Mouse (Mus musculus): Measurements from ENCODE around the gene Btnl9. TPM values are rescaled to one million over a fixed set of nuclear protein-coding genes. Genes with fewer than 3 reads are reported as not detected.

Btnl9 gene
- total RNA-seq, 1 experiment: 0.09 TPM

- H3K4me3 ChIP-seq (ENCODE audit: insufficient read depth in 1 of 2, low read depth in 1 of 2, low read length in 2 of 2, poor library complexity in 1 of 2, severe bottlenecking in 1 of 2): no peak overlapping the region
- H3K27ac ChIP-seq (ENCODE audit: insufficient read depth, low read depth, low read length, poor library complexity, severe bottlenecking): no peak overlapping the region
- no peak for DNase-seq (ENCODE audit: low read depth, low spot score)
- no peaks in the 10 kb centered on the region for H3K9me3 ChIP-seq (ENCODE audit: control insufficient read depth, insufficient read depth, low read depth, low read length)
- in situ Hi-C loops (cut with MboI; ENCODE audit: low sequenced_read_pairs in 2 of 2, unreplicated experiment in 2 of 2): no loop called here
- H3K36me3 ChIP-seq (ENCODE audit: control insufficient read depth, insufficient read depth, low read length, poor library complexity, severe bottlenecking): peaks cover 3% of the 10 kb centered on the region; the same call in 1 of the 2 replicates
- H3K4me1 ChIP-seq (ENCODE audit: control insufficient read depth in 2 of 2, insufficient read depth in 2 of 2, low read length in 2 of 2, poor library complexity in 1 of 2): no peaks in the 10 kb centered on the region
- no peak overlapping the region for H3K9ac ChIP-seq (ENCODE audit: insufficient read depth, low read depth, low read length, poor library complexity, severe bottlenecking)
- TF ChIP-seq ZC3H11A (IDR thresholded peaks at IDR 0.05; ENCODE audit: borderline replicate concordance, low read depth, low read length) (no peak), MAFK (IDR thresholded peaks at IDR 0.05; ENCODE audit: insufficient read depth, low read depth, low read length) (no peak), HCFC1 (IDR thresholded peaks at IDR 0.05; ENCODE audit: borderline replicate concordance, insufficient read depth, low read length) (no peak), ZNF384 (IDR thresholded peaks at IDR 0.05; ENCODE audit: low read depth, low read length) (no peak), CHD2 (IDR thresholded peaks at IDR 0.05; ENCODE audit: low read depth, low read length) (no peak)
Measured at GRCm38 (mm10) chr11:49219271-49219670, 32.3 kb upstream of the Btnl9 start.

DNA sequence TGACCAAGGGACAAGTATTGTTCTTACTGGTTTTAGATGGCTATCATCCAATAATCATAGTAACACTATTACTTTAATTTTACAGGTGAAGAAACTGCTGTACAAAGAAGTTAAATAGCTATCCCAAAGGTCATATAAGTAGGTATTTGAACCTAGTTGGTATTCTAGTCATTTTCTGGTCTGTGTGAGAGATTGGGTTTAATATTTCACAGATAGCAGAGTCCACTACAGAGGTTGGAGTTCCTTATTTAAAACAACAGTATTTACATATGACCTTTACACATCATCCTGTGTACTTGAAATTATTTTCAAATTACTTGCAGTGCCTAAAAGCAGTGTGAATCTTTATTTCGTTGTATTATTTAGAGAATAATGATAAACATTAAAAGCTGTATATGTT is 26.5 kb upstream of the Btnl9 start:
- peaks cover 5% of the 10 kb centered on the region for H3K36me3 ChIP-seq (ENCODE audit: control insufficient read depth, insufficient read depth, low read length, poor library complexity, severe bottlenecking)
- in situ Hi-C loops (cut with MboI; ENCODE audit: low sequenced_read_pairs in 2 of 2, unreplicated experiment in 2 of 2): no loop called here

GRCm38 (mm10) chr11:49212577-49212976 is 25.6 kb upstream of the Btnl9 start:
- no peaks in the 10 kb centered on the region for H3K9me3 ChIP-seq (ENCODE audit: control insufficient read depth, insufficient read depth, low read depth, low read length)
- peaks cover 5% of the 10 kb centered on the region for H3K36me3 ChIP-seq (ENCODE audit: control insufficient read depth, insufficient read depth, low read length, poor library complexity, severe bottlenecking)
- H3K4me1 ChIP-seq (ENCODE audit: control insufficient read depth in 2 of 2, insufficient read depth in 2 of 2, low read length in 2 of 2, poor library complexity in 1 of 2): no peaks in the 10 kb centered on the region
- DNase-seq (ENCODE audit: low read depth, low spot score): no peak
- in situ Hi-C loops (cut with MboI; ENCODE audit: low sequenced_read_pairs in 2 of 2, unreplicated experiment in 2 of 2): no loop called here
- no peak overlapping the region for H3K4me3 ChIP-seq (ENCODE audit: insufficient read depth in 1 of 2, low read depth in 1 of 2, low read length in 2 of 2, poor library complexity in 1 of 2, severe bottlenecking in 1 of 2)
- no peak overlapping the region for H3K9ac ChIP-seq (ENCODE audit: insufficient read depth, low read depth, low read length, poor library complexity, severe bottlenecking)
- H3K27ac ChIP-seq (ENCODE audit: insufficient read depth, low read depth, low read length, poor library complexity, severe bottlenecking): no peak overlapping the region
- no peak for TF ChIP-seq ZNF384 (IDR thresholded peaks at IDR 0.05; ENCODE audit: low read depth, low read length)
- no peak for TF ChIP-seq CHD2 (IDR thresholded peaks at IDR 0.05; ENCODE audit: low read depth, low read length)
- no peak for TF ChIP-seq MAFK (IDR thresholded peaks at IDR 0.05; ENCODE audit: insufficient read depth, low read depth, low read length)
- no peak for TF ChIP-seq HCFC1 (IDR thresholded peaks at IDR 0.05; ENCODE audit: borderline replicate concordance, insufficient read depth, low read length)
- no peak for TF ChIP-seq ZC3H11A (IDR thresholded peaks at IDR 0.05; ENCODE audit: borderline replicate concordance, low read depth, low read length)

More for the DNA sequence above, 26.5 kb upstream of the Btnl9 start:
- no peak overlapping the region for H3K27ac ChIP-seq (ENCODE audit: insufficient read depth, low read depth, low read length, poor library complexity, severe bottlenecking)
- no peaks in the 10 kb centered on the region for H3K4me1 ChIP-seq (ENCODE audit: control insufficient read depth in 2 of 2, insufficient read depth in 2 of 2, low read length in 2 of 2, poor library complexity in 1 of 2)
- DNase-seq (ENCODE audit: low read depth, low spot score): no peak
- H3K9me3 ChIP-seq (ENCODE audit: control insufficient read depth, insufficient read depth, low read depth, low read length): no peaks in the 10 kb centered on the region
- TF ChIP-seq CHD2 (IDR thresholded peaks at IDR 0.05; ENCODE audit: low read depth, low read length) (no peak), MAFK (IDR thresholded peaks at IDR 0.05; ENCODE audit: insufficient read depth, low read depth, low read length) (no peak)
- H3K9ac ChIP-seq (ENCODE audit: insufficient read depth, low read depth, low read length, poor library complexity, severe bottlenecking): no peak overlapping the region
- no peak overlapping the region for H3K4me3 ChIP-seq (ENCODE audit: insufficient read depth in 1 of 2, low read depth in 1 of 2, low read length in 2 of 2, poor library complexity in 1 of 2, severe bottlenecking in 1 of 2)

- peaks cover 0 to 3% of the 10 kb centered on the region in 2 experiments; a peak in 2 of 4 replicates for H3K4me1 ChIP-seq (ENCODE audit: control insufficient read depth in 2 of 2, insufficient read depth in 2 of 2, low read length in 2 of 2, poor library complexity in 1 of 2)
- in situ Hi-C loops (cut with MboI; ENCODE audit: low sequenced_read_pairs in 2 of 2, unreplicated experiment in 2 of 2): no loop called here
- H3K4me3 ChIP-seq (ENCODE audit: insufficient read depth in 1 of 2, low read depth in 1 of 2, low read length in 2 of 2, poor library complexity in 1 of 2, severe bottlenecking in 1 of 2): no peak overlapping the region
- H3K9me3 ChIP-seq (ENCODE audit: control insufficient read depth, insufficient read depth, low read depth, low read length): no peaks in the 10 kb centered on the region
- H3K27ac ChIP-seq (ENCODE audit: insufficient read depth, low read depth, low read length, poor library complexity, severe bottlenecking): no peak overlapping the region
- TF ChIP-seq ZC3H11A (IDR thresholded peaks at IDR 0.05; ENCODE audit: borderline replicate concordance, low read depth, low read length) (no peak), MAFK (IDR thresholded peaks at IDR 0.05; ENCODE audit: insufficient read depth, low read depth, low read length) (no peak), ZNF384 (IDR thresholded peaks at IDR 0.05; ENCODE audit: low read depth, low read length) (no peak), CHD2 (IDR thresholded peaks at IDR 0.05; ENCODE audit: low read depth, low read length) (no peak), HCFC1 (IDR thresholded peaks at IDR 0.05; ENCODE audit: borderline replicate concordance, insufficient read depth, low read length) (no peak)
- no peaks in the 10 kb centered on the region for H3K36me3 ChIP-seq (ENCODE audit: control insufficient read depth, insufficient read depth, low read length, poor library complexity, severe bottlenecking)
- no peak overlapping the region for H3K9ac ChIP-seq (ENCODE audit: insufficient read depth, low read depth, low read length, poor library complexity, severe bottlenecking)
- no peak for DNase-seq (ENCODE audit: low read depth, low spot score)
Measured at GRCm38 (mm10) chr11:49207495-49207894, 20.5 kb upstream of the Btnl9 start.

DNA sequence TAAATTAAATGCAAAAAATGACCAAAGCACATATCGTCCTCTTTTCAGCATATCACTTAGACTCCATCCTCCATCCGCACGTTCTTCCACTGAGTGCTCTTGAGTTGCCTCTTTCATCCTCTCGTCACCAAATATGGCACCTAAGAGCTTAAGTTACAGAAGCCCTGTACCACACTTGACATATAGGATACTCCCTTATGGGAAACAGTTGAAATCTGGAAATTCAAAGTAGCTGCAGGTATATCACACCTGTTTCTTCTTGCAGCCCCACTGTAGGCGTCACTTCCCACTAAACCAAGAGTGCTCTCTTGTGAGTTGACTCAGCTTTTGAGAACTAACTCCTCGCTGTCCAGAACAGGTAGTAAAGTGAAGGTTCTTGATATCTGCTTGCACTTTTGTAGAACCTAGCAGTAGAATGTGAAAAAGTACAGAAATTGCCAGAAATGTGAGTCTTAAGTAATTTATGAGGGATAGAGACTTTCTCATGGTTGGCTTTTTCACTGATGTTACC is 18.2 kb upstream of the Btnl9 start:
- H3K4me1 ChIP-seq (ENCODE audit: control insufficient read depth in 2 of 2, insufficient read depth in 2 of 2, low read length in 2 of 2, poor library complexity in 1 of 2): peaks cover 0 to 3% of the 10 kb centered on the region in 2 experiments; a peak in 2 of 4 replicates
- in situ Hi-C loops (cut with MboI; ENCODE audit: low sequenced_read_pairs in 2 of 2, unreplicated experiment in 2 of 2): no loop called here
- H3K36me3 ChIP-seq (ENCODE audit: control insufficient read depth, insufficient read depth, low read length, poor library complexity, severe bottlenecking): no peaks in the 10 kb centered on the region
- H3K27ac ChIP-seq (ENCODE audit: insufficient read depth, low read depth, low read length, poor library complexity, severe bottlenecking): no peak overlapping the region
- no peak overlapping the region for H3K4me3 ChIP-seq (ENCODE audit: insufficient read depth in 1 of 2, low read depth in 1 of 2, low read length in 2 of 2, poor library complexity in 1 of 2, severe bottlenecking in 1 of 2)
- H3K9me3 ChIP-seq (ENCODE audit: control insufficient read depth, insufficient read depth, low read depth, low read length): no peaks in the 10 kb centered on the region
- DNase-seq (ENCODE audit: low read depth, low spot score): no peak
- TF ChIP-seq HCFC1 (IDR thresholded peaks at IDR 0.05; ENCODE audit: borderline replicate concordance, insufficient read depth, low read length): no peak
- TF ChIP-seq CHD2 (IDR thresholded peaks at IDR 0.05; ENCODE audit: low read depth, low read length): no peak
- no peak for TF ChIP-seq ZC3H11A (IDR thresholded peaks at IDR 0.05; ENCODE audit: borderline replicate concordance, low read depth, low read length)
- TF ChIP-seq MAFK (IDR thresholded peaks at IDR 0.05; ENCODE audit: insufficient read depth, low read depth, low read length): no peak
- TF ChIP-seq ZNF384 (IDR thresholded peaks at IDR 0.05; ENCODE audit: low read depth, low read length): no peak
- no peak overlapping the region for H3K9ac ChIP-seq (ENCODE audit: insufficient read depth, low read depth, low read length, poor library complexity, severe bottlenecking)
